Mouse (Mus musculus) spleen, adult 2 months (tissue): ENCODE data around the gene Dmd.

Source experiments
- CTCF ChIP-seq: fragments of 200-500 bp; IDR thresholded peaks from 2 replicates; pipeline ENCODE4 v1.5.1; 2011; ENCODE audit warnings: mild to moderate bottlenecking, inconsistent platforms; ENCODE audit not compliant: insufficient read depth, insufficient read length, insufficient replicate concordance; ENCODE audit errors: extremely low read depth
- POLR2A ChIP-seq: fragments of 200-500 bp; IDR thresholded peaks from 2 replicates; pipeline ENCODE4 v1.6.1; 2011; ENCODE audit warnings: low read depth, low read length, inconsistent platforms

- TF ChIP-seq POLR2A (no peak), CTCF (no peak)
Measured at GRCm38 (mm10) chrX:84443985-84444384, 1495.3 kb downstream of the Dmd start.
